Mouse (Mus musculus) kidney, embryonic 14.5 days (tissue): Measurements from ENCODE around the gene Tor1a. TPM values are rescaled to one million over a fixed set of nuclear protein-coding genes. Genes with fewer than 3 reads are reported as not detected.

Experiments
- ATAC-seq: fragments of 200-750 bp; cut with Nextera tagmentation; 2 replicates; pipeline ENCODE4 v1.8.0; 2017; ENCODE audit warnings: moderate number of reproducible peaks, mild to moderate bottlenecking, moderate TSS enrichment, moderate library complexity; ENCODE audit not compliant: low FRiP score, low TSS enrichment
- H3K27ac ChIP-seq: fragments of 300-500 bp; sonication (generic); 2 replicates; pipeline ENCODE4 v1.5.1; 2014; ENCODE audit warnings: low read depth, mild to moderate bottlenecking, low read length, moderate library complexity, mixed read lengths
- H3K27me3 ChIP-seq: fragments of 300-500 bp; sonication (generic); 2 replicates; pipeline ENCODE4 v1.6.1; 2014; ENCODE audit warnings: mild to moderate bottlenecking, low read length; ENCODE audit not compliant: control insufficient read depth, insufficient read depth
- H3K36me3 ChIP-seq: fragments of 300-500 bp; sonication (generic); 2 replicates; pipeline ENCODE4 v1.6.1; 2014; ENCODE audit warnings: low read length, mixed read lengths; ENCODE audit not compliant: control insufficient read depth, insufficient read depth
- H3K4me1 ChIP-seq: fragments of 300-500 bp; sonication (generic); 2 replicates; pipeline ENCODE4 v1.6.1; 2014; ENCODE audit warnings: low read length, mixed read lengths; ENCODE audit not compliant: control insufficient read depth, insufficient read depth
- H3K4me2 ChIP-seq: fragments of 300-500 bp; sonication (generic); replicated peaks from 2 replicates; pipeline ENCODE4 v1.6.1; 2014; ENCODE audit warnings: low read depth, mild to moderate bottlenecking, low read length
- H3K4me3 ChIP-seq: fragments of 300-500 bp; sonication (generic); 2 replicates; pipeline ENCODE4 v1.5.1; 2014; ENCODE audit warnings: mild to moderate bottlenecking, low read length
- H3K9ac ChIP-seq: fragments of 300-500 bp; sonication (generic); 2 replicates; pipeline ENCODE4 v1.6.1; 2014; ENCODE audit warnings: low read depth, mild to moderate bottlenecking, low read length, moderate library complexity
- H3K9me3 ChIP-seq: fragments of 300-500 bp; sonication (generic); 2 replicates; pipeline ENCODE4 v1.6.1; 2016; ENCODE audit warnings: low read length; ENCODE audit not compliant: control insufficient read depth
- WGBS: fragments of 180-500 bp; shearing (Covaris S2); extraction: QIAGEN DNeasy Blood & Tissue Kit; methylation state at CpG from one replicate; pipeline ENCODE4 v1.1.7; 2014; 5-methylcytosine and 5-hydroxymethylcytosine counted together
- polyA plus RNA-seq: library from polyadenylated mRNA; unstranded; fragments of >200 nt; fragmentation: Nextera tagmentation; extraction: Ambion mirVana; gene quantifications from 2 replicates; pipeline ENCODE4 v1.2.1, GENCODE M21; 2014

The Tor1a gene
- polyA plus RNA-seq, 1 experiment from 2014 or later = 80.6 TPM

GRCm38 (mm10) chr2:30994853-30995252, 27.1 kb upstream of the Tor1a start:
- Histone ChIP-seq H3K27ac (no peak overlapping the region), H3K4me3 (no peak overlapping the region), H3K27me3 (no peaks in the 10 kb centered on the region), H3K9me3 (no peaks in the 10 kb centered on the region), H3K4me2 (no peak overlapping the region), H3K36me3 (no peaks in the 10 kb centered on the region; the same call in 1 of the 2 replicates), H3K4me1 (no peaks in the 10 kb centered on the region), H3K9ac (no peak overlapping the region)
- WGBS = 90% methylated on average over 4 of the region's 4 CpGs
- ATAC-seq = no peak

GRCm38 (mm10) chr2:30990221-30990620, 22.5 kb upstream of the Tor1a start:
- Histone ChIP-seq H3K27me3 (no peaks in the 10 kb centered on the region), H3K4me1 (no peaks in the 10 kb centered on the region), H3K36me3 (no peaks in the 10 kb centered on the region), H3K9me3 (no peaks in the 10 kb centered on the region), H3K4me3 (no peak overlapping the region), H3K9ac (no peak overlapping the region), H3K27ac (no peak overlapping the region), H3K4me2 (no peak overlapping the region)
- ATAC-seq = no peak
- 61% methylated on average over 9 of the region's 9 CpGs for WGBS

- ATAC-seq = no peak
- no peaks in the 10 kb centered on the region for H3K27me3 ChIP-seq
- H3K27ac ChIP-seq = no peak overlapping the region; the same call in 1 of the 2 replicates
- peaks cover 9% of the 10 kb centered on the region; the same call in 1 of the 2 replicates for H3K4me1 ChIP-seq
- H3K4me3 ChIP-seq = no peak overlapping the region
- no peaks in the 10 kb centered on the region for H3K36me3 ChIP-seq
- 29% methylated on average over 17 of the region's 17 CpGs for WGBS
- no peak overlapping the region for H3K9ac ChIP-seq
- H3K9me3 ChIP-seq = no peaks in the 10 kb centered on the region
- H3K4me2 ChIP-seq = no peak overlapping the region
Observed at GRCm38 (mm10) chr2:30985111-30986020, 17.6 kb upstream of the Tor1a start.

- Histone ChIP-seq H3K4me3 (peak overlapping the region; percentile 89), H3K36me3 (peaks cover 14% of the 10 kb centered on the region), H3K4me1 (peaks cover 9% of the 10 kb centered on the region; the same call in 1 of the 2 replicates), H3K27ac (peak overlapping the region; percentile 30; the same call in 1 of the 2 replicates), H3K27me3 (no peaks in the 10 kb centered on the region), H3K4me2 (peak overlapping the region; percentile 76), H3K9ac (peak overlapping the region; percentile 51), H3K9me3 (no peaks in the 10 kb centered on the region)
- ATAC-seq = no peak
- 40% methylated on average over 7 of the region's 7 CpGs for WGBS
Observed at GRCm38 (mm10) chr2:30983024-30983423, 15.3 kb upstream of the Tor1a start.

- H3K27ac ChIP-seq = peak within 1 kb of the TSS; percentile 30; the same call in 1 of the 2 replicates
Observed at GRCm38 (mm10) chr2:30981790-30982513, 14.2 kb upstream of the Tor1a start, which contains the start of the genes BC005624 and Usp20. Gene BC005624 (minus strand): TSS chr2:30982201. Gene Usp20 (plus strand): TSS chr2:30982279.

GRCm38 (mm10) chr2:30966826-30967225, 907 bp downstream of the Tor1a start:
- peak overlapping the region; percentile 83 for H3K9ac ChIP-seq
- WGBS = 11% methylated on average over 16 of the region's 16 CpGs
- no peak overlapping the region for H3K27ac ChIP-seq
- H3K4me2 ChIP-seq = peak overlapping the region; percentile 90
- no peaks in the 10 kb centered on the region for H3K9me3 ChIP-seq
- H3K4me1 ChIP-seq = peaks cover 12% of the 10 kb centered on the region
- no peak for ATAC-seq
- peak overlapping the region; percentile 96 for H3K4me3 ChIP-seq
- H3K36me3 ChIP-seq = peaks cover 35% of the 10 kb centered on the region
- H3K27me3 ChIP-seq = no peaks in the 10 kb centered on the region

More at GRCm38 (mm10) chr2:30981790-30982513, 14.2 kb upstream of the Tor1a start, which contains the start of the genes BC005624 and Usp20:
- peaks cover 23% of the 10 kb centered on the region for H3K36me3 ChIP-seq
- H3K9me3 ChIP-seq = no peaks in the 10 kb centered on the region
- peak within 1 kb of the TSS; percentile 51 for H3K9ac ChIP-seq
- H3K4me1 ChIP-seq = peaks cover 9% of the 10 kb centered on the region; the same call in 1 of the 2 replicates
- H3K4me3 ChIP-seq = peak within 1 kb of the TSS; percentile 89
- H3K27me3 ChIP-seq = no peaks in the 10 kb centered on the region
- peak; percentile 98 for ATAC-seq
- peak within 1 kb of the TSS; percentile 77 for H3K4me2 ChIP-seq
- WGBS = under 1% methylated on average over 66 of the region's 66 CpGs

- Histone ChIP-seq H3K27ac (no peak overlapping the region), H3K9ac (no peak overlapping the region), H3K4me3 (no peak overlapping the region), H3K4me1 (peaks cover 12% of the 10 kb centered on the region), H3K36me3 (peaks cover 47% of the 10 kb centered on the region), H3K27me3 (no peaks in the 10 kb centered on the region), H3K4me2 (no peak overlapping the region), H3K9me3 (no peaks in the 10 kb centered on the region)
- 93% methylated on average over 8 of the region's 8 CpGs for WGBS
- no peak for ATAC-seq
Observed at GRCm38 (mm10) chr2:30965627-30966026, 2.1 kb downstream of the Tor1a start.

- no peaks in the 10 kb centered on the region for H3K27me3 ChIP-seq
- H3K4me1 ChIP-seq = peaks cover 12% of the 10 kb centered on the region
- peaks cover 76% of the 10 kb centered on the region for H3K36me3 ChIP-seq
- no peak overlapping the region for H3K27ac ChIP-seq
- no peaks in the 10 kb centered on the region for H3K9me3 ChIP-seq
- no peak overlapping the region for H3K9ac ChIP-seq
- H3K4me3 ChIP-seq = no peak overlapping the region
- WGBS = 86% methylated on average over 11 of the region's 11 CpGs
- no peak overlapping the region for H3K4me2 ChIP-seq
- ATAC-seq = no peak
Observed at GRCm38 (mm10) chr2:30962570-30963254, 5.0 kb downstream of the Tor1a start.
